Mouse (Mus musculus): ENCODE measurements around the gene Ndufs4. TPM values are rescaled to one million over a fixed set of nuclear protein-coding genes. Genes with fewer than 3 reads are reported as not detected.

Ndufs4 gene
- polyA plus RNA-seq, 1 experiment from 2014 or later, result 266 TPM

GRCm38 (mm10) chr13:114351321-114351946 is 36.6 kb downstream of the Ndufs4 start:
- 75% methylated on average over 8 of the region's 8 CpGs for WGBS
- Histone ChIP-seq H3K9me3 (ENCODE audit: control insufficient read depth, low read length) (no peaks in the 10 kb centered on the region), H3K4me1 (replicated peaks; ENCODE audit: control insufficient read depth, insufficient read depth, low read length) (no peaks in the 10 kb centered on the region), H3K27ac (ENCODE audit: low read length) (no peak overlapping the region), H3K4me3 (ENCODE audit: low read length) (no peak overlapping the region), H3K36me3 (ENCODE audit: control insufficient read depth, insufficient read depth, low read length) (no peaks in the 10 kb centered on the region), H3K27me3 (ENCODE audit: control insufficient read depth, insufficient read depth, low read depth, low read length) (no peaks in the 10 kb centered on the region), H3K4me2 (ENCODE audit: low read depth, low read length) (no peak overlapping the region), H3K9ac (ENCODE audit: low read length) (no peak overlapping the region)
- no peak for ATAC-seq (ENCODE audit: low read depth)

DNA sequence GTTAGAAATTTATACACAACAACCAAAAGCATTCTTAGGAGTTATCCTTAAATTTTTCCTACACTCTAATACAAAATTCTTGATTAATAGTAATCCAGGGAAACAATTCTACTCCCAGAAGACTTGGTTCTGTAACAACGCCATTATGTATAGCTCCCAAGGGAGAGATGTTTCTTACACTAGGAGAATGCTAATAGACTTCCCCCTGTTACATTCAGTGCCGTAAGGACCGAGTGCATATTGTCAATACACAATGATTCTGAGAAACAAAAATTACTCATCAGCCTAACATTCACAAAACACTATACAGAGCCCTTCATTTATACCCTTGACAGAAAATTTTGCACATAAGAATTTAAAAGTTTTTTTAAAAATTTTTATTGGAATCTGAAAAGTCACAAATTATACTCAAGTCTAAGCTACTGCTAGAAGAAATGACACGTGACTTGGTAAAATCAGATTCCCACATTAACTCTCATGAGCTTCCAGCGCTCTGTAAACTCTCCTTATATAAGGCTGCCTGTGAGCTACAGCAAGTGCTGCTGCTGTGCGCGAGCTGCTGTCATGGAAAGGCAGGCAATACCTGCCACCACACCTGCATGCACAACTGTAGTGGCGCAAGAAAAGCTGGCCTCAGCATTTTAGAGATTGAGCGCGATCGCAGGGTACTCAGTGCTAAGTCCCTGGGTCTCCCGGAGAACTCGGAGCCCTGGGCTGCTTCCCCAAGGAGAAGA is 42.9 kb downstream of the Ndufs4 start:
- no peak for ATAC-seq (ENCODE audit: low read depth)

DNA sequence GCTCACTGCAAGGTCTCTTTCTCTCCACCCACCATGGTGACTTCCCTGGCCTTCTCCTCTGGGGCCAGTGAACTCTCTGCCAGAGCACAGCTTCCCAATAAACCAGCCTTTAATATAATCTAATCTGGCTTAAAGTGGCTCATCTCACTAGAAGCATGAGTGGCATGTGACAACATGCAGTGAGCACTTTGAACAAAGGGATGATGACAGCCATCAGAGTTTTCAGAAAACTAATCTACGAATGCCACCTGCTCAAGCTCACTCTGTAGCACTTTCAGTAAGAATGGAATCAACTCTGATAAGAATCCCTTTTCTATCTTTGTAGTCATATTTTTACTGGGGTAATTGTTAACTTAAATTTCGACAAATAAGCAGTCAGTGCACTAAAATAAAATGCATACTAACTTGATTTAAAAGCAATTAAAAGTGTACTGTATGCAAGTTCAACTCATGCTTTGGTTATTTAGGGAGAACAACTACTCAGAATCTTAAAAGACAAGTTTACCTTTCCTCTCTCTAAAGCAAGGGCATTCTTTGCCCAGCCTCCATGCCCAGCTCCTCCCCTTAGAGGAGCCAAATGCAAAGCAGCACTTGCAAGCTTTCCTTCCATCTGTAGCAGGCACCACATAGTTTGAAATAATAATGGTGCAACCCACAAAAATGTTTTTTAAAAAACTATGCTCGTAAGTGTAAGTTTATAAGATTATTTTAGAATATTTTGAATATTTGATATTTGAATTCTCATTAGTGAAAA is 43.7 kb downstream of the Ndufs4 start:
- Histone ChIP-seq H3K27ac (ENCODE audit: low read length) (no peak overlapping the region), H3K9me3 (ENCODE audit: control insufficient read depth, low read length) (no peaks in the 10 kb centered on the region), H3K27me3 (ENCODE audit: control insufficient read depth, insufficient read depth, low read depth, low read length) (no peaks in the 10 kb centered on the region), H3K9ac (ENCODE audit: low read length) (no peak overlapping the region), H3K36me3 (ENCODE audit: control insufficient read depth, insufficient read depth, low read length) (no peaks in the 10 kb centered on the region), H3K4me2 (ENCODE audit: low read depth, low read length) (no peak overlapping the region), H3K4me1 (replicated peaks; ENCODE audit: control insufficient read depth, insufficient read depth, low read length) (no peaks in the 10 kb centered on the region), H3K4me3 (ENCODE audit: low read length) (no peak overlapping the region)
- 72% methylated on average over 3 of the region's 3 CpGs for WGBS
- ATAC-seq (ENCODE audit: low read depth), result no peak

More for the DNA sequence above, 42.9 kb downstream of the Ndufs4 start:
- Histone ChIP-seq H3K9ac (ENCODE audit: low read length) (no peak overlapping the region), H3K4me1 (replicated peaks; ENCODE audit: control insufficient read depth, insufficient read depth, low read length) (no peaks in the 10 kb centered on the region), H3K4me2 (ENCODE audit: low read depth, low read length) (no peak overlapping the region), H3K4me3 (ENCODE audit: low read length) (no peak overlapping the region), H3K27ac (ENCODE audit: low read length) (no peak overlapping the region), H3K9me3 (ENCODE audit: control insufficient read depth, low read length) (no peaks in the 10 kb centered on the region), H3K27me3 (ENCODE audit: control insufficient read depth, insufficient read depth, low read depth, low read length) (no peaks in the 10 kb centered on the region), H3K36me3 (ENCODE audit: control insufficient read depth, insufficient read depth, low read length) (no peaks in the 10 kb centered on the region)
- WGBS, result 82% methylated on average over 13 of the region's 13 CpGs

DNA sequence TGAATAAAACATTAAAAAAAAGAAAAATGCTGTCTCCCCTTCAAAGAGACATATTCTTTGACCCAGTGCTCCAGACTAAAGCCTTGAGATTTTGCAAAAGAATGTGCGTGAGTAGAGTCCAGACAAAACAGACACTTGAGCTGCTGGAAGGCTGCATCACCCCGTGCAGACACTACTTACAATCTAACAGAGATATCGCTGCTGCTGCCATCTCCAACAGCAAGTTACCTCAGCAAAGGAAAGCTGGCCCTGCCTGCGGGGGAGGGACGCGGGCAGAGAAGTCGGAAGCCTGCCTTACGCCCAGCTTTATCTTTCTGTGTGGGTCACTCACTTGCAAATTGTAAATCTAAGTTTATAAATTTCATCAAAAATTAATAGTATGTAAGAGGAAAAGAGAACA is 45.1 kb downstream of the Ndufs4 start:
- ATAC-seq (ENCODE audit: low read depth), result no peak
- 33% methylated on average over 8 of the region's 8 CpGs for WGBS
- Histone ChIP-seq H3K4me1 (replicated peaks; ENCODE audit: control insufficient read depth, insufficient read depth, low read length) (no peaks in the 10 kb centered on the region), H3K9me3 (ENCODE audit: control insufficient read depth, low read length) (no peaks in the 10 kb centered on the region), H3K4me2 (ENCODE audit: low read depth, low read length) (no peak overlapping the region), H3K27ac (ENCODE audit: low read length) (no peak overlapping the region), H3K4me3 (ENCODE audit: low read length) (no peak overlapping the region), H3K27me3 (ENCODE audit: control insufficient read depth, insufficient read depth, low read depth, low read length) (no peaks in the 10 kb centered on the region), H3K36me3 (ENCODE audit: control insufficient read depth, insufficient read depth, low read length) (no peaks in the 10 kb centered on the region), H3K9ac (ENCODE audit: low read length) (no peak overlapping the region)

DNA sequence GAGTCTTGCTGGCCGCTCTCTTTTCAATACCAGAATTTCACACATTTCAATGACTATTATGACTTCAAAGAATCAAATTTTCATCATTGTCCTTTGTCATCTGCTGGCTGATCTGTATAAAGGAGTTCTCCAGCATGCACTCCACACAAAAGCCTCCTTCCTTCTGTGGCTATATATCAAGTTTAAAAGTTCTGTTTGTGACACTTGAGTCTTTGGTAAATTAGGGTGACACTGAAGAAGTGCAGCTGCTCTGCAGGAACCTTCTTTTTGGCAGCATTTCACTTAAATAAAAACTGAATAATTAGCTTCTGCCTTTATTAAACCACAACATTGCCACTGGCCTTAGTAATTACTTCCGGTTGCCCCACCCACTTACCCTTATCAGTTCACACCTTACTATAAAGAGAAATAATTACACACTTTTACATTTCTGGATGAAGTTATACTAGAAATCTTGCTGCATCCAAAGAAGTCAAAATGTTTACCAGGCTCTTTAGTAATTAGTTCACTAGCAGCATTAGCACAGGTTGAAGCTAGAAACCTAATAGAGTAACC is 68.1 kb downstream of the Ndufs4 start:
- Histone ChIP-seq H3K36me3 (ENCODE audit: control insufficient read depth, insufficient read depth, low read length) (no peaks in the 10 kb centered on the region), H3K4me1 (replicated peaks; ENCODE audit: control insufficient read depth, insufficient read depth, low read length) (peaks cover 5% of the 10 kb centered on the region; the same call in 1 of the 2 replicates), H3K27ac (ENCODE audit: low read length) (no peak overlapping the region), H3K9ac (ENCODE audit: low read length) (no peak overlapping the region), H3K9me3 (ENCODE audit: control insufficient read depth, low read length) (no peaks in the 10 kb centered on the region), H3K27me3 (ENCODE audit: control insufficient read depth, insufficient read depth, low read depth, low read length) (no peaks in the 10 kb centered on the region), H3K4me2 (ENCODE audit: low read depth, low read length) (no peak overlapping the region), H3K4me3 (ENCODE audit: low read length) (no peak overlapping the region)
- WGBS, result 48% methylated on average over 2 of the region's 2 CpGs
- no peak for ATAC-seq (ENCODE audit: low read depth)

DNA sequence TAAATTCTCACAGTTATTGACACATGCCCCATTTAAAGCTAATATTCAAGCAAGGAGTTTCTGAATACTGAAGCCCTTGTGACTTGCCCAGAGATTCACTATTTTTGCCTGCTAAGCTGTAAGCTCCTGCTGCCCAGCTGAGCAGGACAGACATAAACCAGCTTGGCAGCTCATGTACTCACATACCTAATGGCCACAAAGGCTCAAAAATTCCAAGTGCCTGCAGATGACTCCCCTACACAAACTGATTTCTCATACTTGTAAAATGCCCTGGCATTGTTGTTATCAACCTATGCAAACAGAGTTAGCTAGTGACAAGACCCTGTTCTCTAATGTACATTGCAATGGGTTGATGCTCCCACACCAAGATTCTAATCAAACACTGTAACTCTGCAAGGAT is 68.9 kb downstream of the Ndufs4 start:
- H3K4me1 ChIP-seq (replicated peaks; ENCODE audit: control insufficient read depth, insufficient read depth, low read length), result peaks cover 5% of the 10 kb centered on the region; the same call in 1 of the 2 replicates
- no peak overlapping the region for H3K27ac ChIP-seq (ENCODE audit: low read length)
- H3K27me3 ChIP-seq (ENCODE audit: control insufficient read depth, insufficient read depth, low read depth, low read length), result no peaks in the 10 kb centered on the region
- H3K4me3 ChIP-seq (ENCODE audit: low read length), result no peak overlapping the region
- H3K9ac ChIP-seq (ENCODE audit: low read length), result no peak overlapping the region
- no peak overlapping the region for H3K4me2 ChIP-seq (ENCODE audit: low read depth, low read length)
- H3K9me3 ChIP-seq (ENCODE audit: control insufficient read depth, low read length), result no peaks in the 10 kb centered on the region
- H3K36me3 ChIP-seq (ENCODE audit: control insufficient read depth, insufficient read depth, low read length), result no peaks in the 10 kb centered on the region
- ATAC-seq (ENCODE audit: low read depth), result no peak

- 82% methylated on average over 3 of the region's 3 CpGs for WGBS
- Histone ChIP-seq H3K27me3 (ENCODE audit: control insufficient read depth, insufficient read depth, low read depth, low read length) (no peaks in the 10 kb centered on the region), H3K4me2 (ENCODE audit: low read depth, low read length) (no peak overlapping the region), H3K9ac (ENCODE audit: low read length) (no peak overlapping the region), H3K4me3 (ENCODE audit: low read length) (no peak overlapping the region), H3K36me3 (ENCODE audit: control insufficient read depth, insufficient read depth, low read length) (no peaks in the 10 kb centered on the region), H3K4me1 (replicated peaks; ENCODE audit: control insufficient read depth, insufficient read depth, low read length) (peaks cover 5% of the 10 kb centered on the region; the same call in 1 of the 2 replicates), H3K27ac (ENCODE audit: low read length) (no peak overlapping the region), H3K9me3 (ENCODE audit: control insufficient read depth, low read length) (no peaks in the 10 kb centered on the region)
- no peak for ATAC-seq (ENCODE audit: low read depth)
Observed at GRCm38 (mm10) chr13:114315374-114315773, 72.7 kb downstream of the Ndufs4 start.

- Histone ChIP-seq H3K4me1 (replicated peaks; ENCODE audit: control insufficient read depth, insufficient read depth, low read length) (peaks cover 5% of the 10 kb centered on the region; the same call in 1 of the 2 replicates), H3K9me3 (ENCODE audit: control insufficient read depth, low read length) (no peaks in the 10 kb centered on the region), H3K36me3 (ENCODE audit: control insufficient read depth, insufficient read depth, low read length) (no peaks in the 10 kb centered on the region), H3K27ac (ENCODE audit: low read length) (no peak overlapping the region), H3K4me3 (ENCODE audit: low read length) (no peak overlapping the region), H3K4me2 (ENCODE audit: low read depth, low read length) (no peak overlapping the region), H3K9ac (ENCODE audit: low read length) (no peak overlapping the region), H3K27me3 (ENCODE audit: control insufficient read depth, insufficient read depth, low read depth, low read length) (no peaks in the 10 kb centered on the region)
- no peak for ATAC-seq (ENCODE audit: low read depth)
- WGBS, result 75% methylated on average over 3 of the region's 3 CpGs
Observed at GRCm38 (mm10) chr13:114314953-114315352, 73.1 kb downstream of the Ndufs4 start.

DNA sequence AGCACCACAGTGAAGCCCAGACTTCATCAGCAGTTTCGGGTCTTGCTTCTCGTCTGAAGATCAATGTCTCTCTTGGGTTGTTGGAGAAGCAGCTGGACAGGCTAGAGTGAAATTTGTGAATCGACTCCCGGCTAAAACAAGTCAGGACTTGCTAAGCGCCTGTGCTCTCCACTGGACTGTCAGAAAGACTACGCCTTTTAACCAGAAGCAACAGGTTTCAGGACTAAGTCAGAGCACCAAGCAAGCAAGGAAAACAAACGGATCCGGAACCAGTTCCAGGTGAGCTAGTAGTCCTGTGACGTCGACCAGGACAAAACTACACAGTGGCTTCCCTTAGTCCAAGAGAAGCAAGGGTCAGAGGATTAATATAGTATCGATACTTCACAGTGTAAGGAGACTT is 77.5 kb downstream of the Ndufs4 start:
- Histone ChIP-seq H3K9me3 (ENCODE audit: control insufficient read depth, low read length) (no peaks in the 10 kb centered on the region), H3K27me3 (ENCODE audit: control insufficient read depth, insufficient read depth, low read depth, low read length) (no peaks in the 10 kb centered on the region), H3K4me2 (ENCODE audit: low read depth, low read length) (no peak overlapping the region), H3K27ac (ENCODE audit: low read length) (no peak overlapping the region), H3K36me3 (ENCODE audit: control insufficient read depth, insufficient read depth, low read length) (no peaks in the 10 kb centered on the region), H3K9ac (ENCODE audit: low read length) (no peak overlapping the region), H3K4me3 (ENCODE audit: low read length) (no peak overlapping the region), H3K4me1 (replicated peaks; ENCODE audit: control insufficient read depth, insufficient read depth, low read length) (no peaks in the 10 kb centered on the region)
- WGBS, result 91% methylated on average over 11 of the region's 11 CpGs
- no peak for ATAC-seq (ENCODE audit: low read depth)

Measured in lung, embryonic 16.5 days (tissue).